Mouse (Mus musculus) central nervous system, embryonic 14 days (tissue): ENCODE results near the gene Chst15. TPM values are rescaled to one million over a fixed set of nuclear protein-coding genes. Genes with fewer than 3 reads are reported as not detected.

ENCODE experiments used
- polyA plus RNA-seq: library from polyadenylated mRNA; depleted of rRNA; stranded (reverse); fragments of >200 nt; gene quantifications from 2 replicates; pipeline ENCODE4 v1.2.3, GENCODE M21; 2012; rRNA removed

Chst15 gene
- 9.7 and 11.5 TPM in 2 replicates for polyA plus RNA-seq

GRCm38 (mm10) chr7:132317036-132317541, at the start of gene Chst15:
Gene Chst15, minus strand, starts transcription at chr7:132317228.

Other genes with a start within 250 kb of the Chst15 start
- gene Cpxm2, start 162.5 kb downstream of the Chst15 start, polyA plus RNA-seq = 1.9 and 5.0 TPM in 2 replicates